Mouse (Mus musculus): ENCODE measurements around the gene Gucy1b2.

GRCm38 (mm10) chr14:62355201-62355600 is 100.9 kb downstream of the Gucy1b2 start:
- TF ChIP-seq CTCF (IDR thresholded peaks at IDR 0.05; ENCODE audit: borderline replicate concordance, control insufficient read depth, extremely low read depth, insufficient read depth, low read length, poor library complexity) (no peak), POLR2A (IDR thresholded peaks at IDR 0.05; ENCODE audit: control insufficient read depth, extremely low read depth, insufficient read depth, low read length, poor library complexity) (no peak)
